Mouse (Mus musculus) myocyte (in vitro differentiated cells): Measurements from ENCODE around the gene Nsmce3.

Experiments used
- CEBPB ChIP-seq: IDR thresholded peaks from 2 replicates; pipeline ENCODE4 v1.6.1; 2011; ENCODE audit warnings: mild to moderate bottlenecking, moderate library complexity; ENCODE audit not compliant: poor library complexity, insufficient read depth, severe bottlenecking
- E2F4 ChIP-seq: IDR thresholded peaks from one replicate; pipeline ENCODE4 v1.6.1; 2011; ENCODE audit warnings: mild to moderate bottlenecking, control low read depth, moderate library complexity; ENCODE audit not compliant: insufficient read depth
- MAX ChIP-seq: IDR thresholded peaks from one replicate; pipeline ENCODE4 v1.6.1; 2011; ENCODE audit warnings: low read depth, mild to moderate bottlenecking, control low read depth
- MYOD1 ChIP-seq, 3 experiments: IDR thresholded peaks; one replicate each; pipeline ENCODE4 v1.6.1; 2011; ENCODE audit warnings: control low read depth in 2 of 3, low read depth in 2 of 3, mild to moderate bottlenecking in 2 of 3, moderate library complexity in 1 of 3; ENCODE audit not compliant: insufficient read length in 2 of 3, control insufficient read depth in 1 of 3
- POLR2A ChIP-seq: IDR thresholded peaks from one replicate; pipeline ENCODE4 v1.6.1; 2011; ENCODE audit warnings: low read depth, mild to moderate bottlenecking, control low read depth, moderate library complexity; ENCODE audit not compliant: insufficient read length
- POLR2AphosphoS2 ChIP-seq: IDR thresholded peaks from one replicate; pipeline ENCODE4 v1.6.1; 2011; ENCODE audit warnings: low read depth, control low read depth; ENCODE audit not compliant: insufficient read length
- TCF12 ChIP-seq: IDR thresholded peaks from one replicate; pipeline ENCODE4 v1.6.1; 2011; ENCODE audit warnings: mild to moderate bottlenecking, control low read depth; ENCODE audit not compliant: poor library complexity, insufficient read depth, severe bottlenecking

- TF ChIP-seq TCF12 (no peak), POLR2A (no peak), POLR2AphosphoS2 (no peak), E2F4 (no peak), MAX (no peak), MYOD1 (IDR thresholded peaks at IDR 0.05; ENCODE audit: control insufficient read depth in 1 of 3, insufficient read length in 2 of 3, low read depth in 2 of 3) (no peak), CEBPB (no peak)
Observed at GRCm38 (mm10) chr7:64855389-64855927, 17.3 kb downstream of the Nsmce3 start.
